Mouse (Mus musculus): ENCODE data around the gene S1pr5. TPM values are rescaled to one million over a fixed set of nuclear protein-coding genes. Genes with fewer than 3 reads are reported as not detected.
"Not testable (repeated sequence)": the region's sequence is repeated elsewhere in the genome, so short reads cannot be mapped to it uniquely, and the experiment has no call there.

Gene S1pr5
- polyA plus RNA-seq, 1 experiment from 2014 or later = 0.06 TPM

DNA sequence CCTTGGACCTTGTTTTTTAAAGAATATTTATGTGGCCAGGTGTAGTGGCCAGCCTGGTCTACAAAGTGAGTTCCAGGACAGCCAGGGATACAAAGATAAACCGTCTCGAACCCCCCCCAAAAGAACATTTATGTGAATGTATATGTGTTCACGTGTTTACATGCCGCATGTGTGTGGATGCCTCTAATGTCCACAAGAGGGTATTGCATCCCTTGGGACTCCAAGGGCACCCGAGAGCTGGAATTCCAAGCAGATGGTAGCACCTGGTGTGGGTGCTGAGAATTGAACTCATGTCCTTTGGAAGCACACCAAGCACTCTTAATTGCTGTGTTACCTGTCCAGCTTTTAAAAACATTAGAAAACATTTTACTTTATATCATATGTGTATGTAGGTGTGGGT, 35.3 kb upstream of the S1pr5 start:
- Histone ChIP-seq H3K9ac (no peak overlapping the region), H3K4me3 (replicated peaks) (no peak overlapping the region), H3K4me2 (no peak overlapping the region), H3K27me3 (no peaks in the 10 kb centered on the region), H3K9me3 (replicated peaks) (no peaks in the 10 kb centered on the region), H3K36me3 (replicated peaks) (peaks cover 78% of the 10 kb centered on the region), H3K4me1 (replicated peaks) (peaks cover 46% of the 10 kb centered on the region), H3K27ac (replicated peaks) (no peak overlapping the region; the same call in 1 of the 2 replicates)
- 83% methylated on average over 5 of the region's 5 CpGs for WGBS (ENCODE audit: insufficient replicate concordance)
- no peak for ATAC-seq (ENCODE audit: insufficient read depth)

DNA sequence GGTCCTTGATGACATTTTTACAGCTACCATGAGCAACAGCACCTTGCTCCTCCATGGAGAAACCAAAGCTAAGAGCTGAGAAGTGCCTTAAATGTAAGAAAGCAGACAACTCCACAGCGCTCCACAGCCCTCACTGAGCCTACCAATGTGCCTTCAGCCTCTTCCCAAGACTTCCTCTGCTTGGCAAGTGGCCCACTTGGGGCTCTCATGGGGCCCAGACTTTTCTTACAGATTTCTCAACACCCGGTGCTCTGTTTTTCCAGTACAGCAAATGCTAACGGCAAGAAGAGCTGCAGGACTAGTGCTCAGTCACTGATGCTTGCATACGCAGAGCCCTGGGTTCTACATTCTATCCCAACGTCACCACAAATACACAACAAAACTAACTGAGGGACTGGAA, 29.5 kb upstream of the S1pr5 start:
- H3K36me3 ChIP-seq (replicated peaks) = peaks cover 100% of the 10 kb centered on the region
- WGBS (ENCODE audit: insufficient replicate concordance) = 85% methylated on average over 5 of the region's 5 CpGs

DNA sequence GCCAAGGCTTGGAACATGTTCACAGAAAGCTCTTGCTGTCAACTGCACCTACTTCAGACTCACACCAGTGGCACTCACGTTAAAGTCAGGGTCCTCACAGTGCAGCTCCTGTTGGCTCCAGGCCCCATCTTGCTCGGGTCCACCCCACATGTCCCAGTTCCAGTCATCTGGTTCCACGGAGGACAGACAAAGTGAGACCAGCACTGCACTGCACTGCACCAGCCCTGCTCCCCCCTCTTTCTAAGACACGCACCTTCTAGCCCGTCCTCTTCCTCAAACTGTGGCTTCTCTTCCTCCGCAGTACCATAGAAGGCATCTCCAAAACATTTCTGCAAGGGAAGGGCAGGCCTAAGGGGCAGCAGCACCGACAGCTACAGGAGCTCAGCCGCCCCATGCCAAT, 28.1 kb upstream of the S1pr5 start:
- H3K36me3 ChIP-seq (replicated peaks) = peaks cover 100% of the 10 kb centered on the region
- ATAC-seq (ENCODE audit: insufficient read depth) = no peak
- no peak overlapping the region for H3K4me2 ChIP-seq
- H3K9me3 ChIP-seq (replicated peaks) = no peaks in the 10 kb centered on the region
- peaks cover 54% of the 10 kb centered on the region for H3K4me1 ChIP-seq (replicated peaks)
- H3K9ac ChIP-seq = no peak overlapping the region
- no peak overlapping the region for H3K4me3 ChIP-seq (replicated peaks)
- 80% methylated on average over 8 of the region's 8 CpGs for WGBS (ENCODE audit: insufficient replicate concordance)
- no peak overlapping the region for H3K27ac ChIP-seq (replicated peaks)
- no peaks in the 10 kb centered on the region for H3K27me3 ChIP-seq

More for the DNA sequence above, 29.5 kb upstream of the S1pr5 start:
- no peaks in the 10 kb centered on the region for H3K9me3 ChIP-seq (replicated peaks)
- ATAC-seq (ENCODE audit: insufficient read depth) = no peak
- 0 out of 2 replicates have a peak overlapping the region, but pooled peaks have one; percentile 15 for H3K27ac ChIP-seq (replicated peaks)
- no peak overlapping the region for H3K4me2 ChIP-seq
- H3K27me3 ChIP-seq = no peaks in the 10 kb centered on the region
- no peak overlapping the region for H3K4me3 ChIP-seq (replicated peaks)
- no peak overlapping the region for H3K9ac ChIP-seq
- peaks cover 54% of the 10 kb centered on the region for H3K4me1 ChIP-seq (replicated peaks)

DNA sequence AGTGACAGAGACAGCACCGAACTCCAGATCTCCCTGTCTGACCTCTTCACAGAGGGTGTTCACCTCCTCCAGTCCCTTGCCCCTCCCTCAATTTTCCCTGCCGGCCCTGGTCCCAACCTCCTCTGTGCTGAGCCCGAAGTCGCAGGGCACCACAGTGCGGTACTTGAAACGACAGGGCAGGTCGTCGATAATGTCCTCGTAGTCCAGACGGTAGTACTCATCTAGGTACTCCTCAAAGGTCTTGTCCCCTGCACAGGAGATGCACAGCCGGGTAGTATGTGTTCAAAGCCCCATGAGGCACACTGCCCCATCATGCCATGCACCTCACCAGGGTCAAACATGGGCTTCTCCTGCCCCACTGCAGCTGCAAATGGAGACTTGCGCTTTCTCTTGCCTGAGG, 27.5 kb upstream of the S1pr5 start:
- WGBS (ENCODE audit: insufficient replicate concordance) = 91% methylated on average over 12 of the region's 12 CpGs

DNA sequence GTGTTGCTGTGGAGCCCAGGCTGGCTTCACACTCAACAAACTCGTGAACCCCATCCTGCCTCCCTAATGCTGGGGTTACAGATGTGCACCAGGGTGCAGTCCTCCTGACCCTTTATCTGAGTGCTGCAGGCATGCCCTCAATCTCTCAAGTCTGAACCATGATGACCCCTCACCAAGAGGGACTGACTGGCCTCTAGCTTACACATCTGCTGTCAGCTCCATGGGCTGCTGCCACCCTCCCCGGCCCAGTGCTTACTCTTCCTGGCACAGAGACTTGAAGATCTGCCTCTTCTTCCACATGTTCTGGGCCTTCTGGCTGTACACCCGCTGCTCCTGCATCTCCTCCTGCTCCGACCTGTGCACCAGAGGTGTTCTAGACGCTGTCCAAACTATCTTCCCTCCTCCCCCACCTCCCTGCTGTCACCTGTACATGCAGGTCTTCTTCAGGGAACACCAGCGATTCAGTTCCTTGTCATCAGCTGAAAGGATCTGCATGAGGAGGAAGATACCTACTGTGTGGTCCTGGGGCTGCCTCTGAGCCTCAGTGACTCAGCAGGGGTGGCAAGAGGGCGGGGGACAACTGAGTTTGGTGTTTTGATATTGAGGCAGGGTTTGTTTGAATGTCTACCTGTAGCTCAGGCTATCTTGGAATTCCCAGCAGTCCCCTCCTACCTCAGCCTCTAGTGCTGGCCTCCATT, 26.9 kb upstream of the S1pr5 start:
- WGBS (ENCODE audit: insufficient replicate concordance) = 58% methylated on average over 7 of the region's 7 CpGs
- Histone ChIP-seq H3K27me3 (no peaks in the 10 kb centered on the region), H3K27ac (replicated peaks) (peak overlapping the region; percentile 35), H3K9ac (no peak overlapping the region), H3K4me3 (replicated peaks) (no peak overlapping the region), H3K4me2 (no peak overlapping the region), H3K36me3 (replicated peaks) (peaks cover 100% of the 10 kb centered on the region), H3K4me1 (replicated peaks) (peaks cover 54% of the 10 kb centered on the region), H3K9me3 (replicated peaks) (no peaks in the 10 kb centered on the region)
- ATAC-seq (ENCODE audit: insufficient read depth) = peak; percentile 43

More for the DNA sequence above, 27.5 kb upstream of the S1pr5 start:
- H3K4me1 ChIP-seq (replicated peaks) = peaks cover 54% of the 10 kb centered on the region
- no peak for ATAC-seq (ENCODE audit: insufficient read depth)
- no peak overlapping the region for H3K9ac ChIP-seq
- H3K27me3 ChIP-seq = no peaks in the 10 kb centered on the region
- no peaks in the 10 kb centered on the region for H3K9me3 ChIP-seq (replicated peaks)
- H3K4me2 ChIP-seq = no peak overlapping the region
- H3K4me3 ChIP-seq (replicated peaks) = no peak overlapping the region
- H3K27ac ChIP-seq (replicated peaks) = peak overlapping the region; percentile 35; the same call in 1 of the 2 replicates
- peaks cover 100% of the 10 kb centered on the region for H3K36me3 ChIP-seq (replicated peaks)

DNA sequence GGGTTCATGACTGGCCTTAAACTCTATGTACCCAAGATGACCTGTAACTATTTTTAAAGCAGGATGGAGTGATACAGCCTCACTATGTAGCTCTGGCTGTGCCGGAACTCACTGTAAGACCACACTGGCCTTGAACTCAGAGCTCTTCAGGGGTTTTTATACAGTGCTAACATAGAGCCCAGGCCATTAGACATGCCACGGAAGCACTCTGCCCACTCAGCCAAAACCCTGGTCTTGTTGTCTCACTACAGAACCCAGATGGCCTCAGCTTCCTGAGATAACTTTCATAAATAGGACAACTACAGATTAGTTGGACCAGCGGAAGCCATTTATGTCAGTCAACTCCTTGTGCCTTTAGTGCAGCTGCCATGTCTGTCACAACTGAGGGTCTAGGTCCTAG, 26.1 kb upstream of the S1pr5 start:
- 81% methylated on average over 3 of the region's 3 CpGs for WGBS (ENCODE audit: insufficient replicate concordance)
- no peak overlapping the region for H3K4me3 ChIP-seq (replicated peaks)
- H3K4me2 ChIP-seq = no peak overlapping the region
- H3K27ac ChIP-seq (replicated peaks) = 0 out of 2 replicates have a peak overlapping the region, but pooled peaks have one; percentile 35
- peaks cover 100% of the 10 kb centered on the region for H3K36me3 ChIP-seq (replicated peaks)
- no peak for ATAC-seq (ENCODE audit: insufficient read depth)
- H3K4me1 ChIP-seq (replicated peaks) = peaks cover 48% of the 10 kb centered on the region
- no peaks in the 10 kb centered on the region for H3K9me3 ChIP-seq (replicated peaks)
- no peak overlapping the region for H3K9ac ChIP-seq
- H3K27me3 ChIP-seq = no peaks in the 10 kb centered on the region

DNA sequence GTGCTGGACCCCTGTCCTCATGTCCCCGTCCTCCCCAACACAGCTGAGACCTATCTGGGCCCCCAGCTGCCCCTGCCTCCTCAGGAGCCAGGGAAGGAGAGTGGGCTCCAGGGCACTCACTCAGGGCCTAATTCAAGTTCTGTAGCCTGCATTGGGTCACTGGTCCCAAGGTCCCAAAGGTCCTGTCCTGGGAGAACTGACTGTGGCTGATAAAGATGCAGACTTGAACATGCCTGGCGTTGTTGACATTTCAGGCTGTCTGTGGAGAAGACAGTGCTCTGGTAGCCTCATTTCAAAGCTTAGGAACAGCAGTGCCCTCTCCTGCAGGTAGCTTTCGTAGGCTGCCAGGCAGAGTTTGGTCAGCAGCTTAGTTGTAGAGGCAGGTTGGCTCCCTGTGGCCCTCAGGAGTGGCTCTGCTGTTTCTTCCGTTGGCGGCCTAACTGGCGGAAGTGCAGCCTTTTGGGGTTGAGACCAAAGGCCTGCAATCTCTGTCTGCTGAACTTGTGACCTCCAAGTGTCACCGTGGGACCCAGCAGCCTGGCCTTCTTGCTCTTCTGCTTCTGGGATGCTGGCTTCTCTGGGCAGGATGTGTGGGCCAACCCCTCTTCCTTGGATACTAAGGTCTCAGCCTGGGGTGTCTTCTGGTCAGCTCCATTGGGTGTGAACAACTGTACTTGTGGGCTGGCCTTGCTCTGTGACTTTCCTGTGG, 25.4 kb upstream of the S1pr5 start:
- 72% methylated on average over 7 of the region's 7 CpGs for WGBS (ENCODE audit: insufficient replicate concordance)
- Histone ChIP-seq H3K9me3 (replicated peaks) (no peaks in the 10 kb centered on the region), H3K27ac (replicated peaks) (0 out of 2 replicates have a peak overlapping the region, but pooled peaks have one; percentile 35), H3K36me3 (replicated peaks) (peaks cover 100% of the 10 kb centered on the region), H3K4me3 (replicated peaks) (no peak overlapping the region), H3K27me3 (no peaks in the 10 kb centered on the region), H3K9ac (no peak overlapping the region), H3K4me1 (replicated peaks) (peaks cover 53% of the 10 kb centered on the region), H3K4me2 (no peak overlapping the region)
- ATAC-seq (ENCODE audit: insufficient read depth) = no peak

DNA sequence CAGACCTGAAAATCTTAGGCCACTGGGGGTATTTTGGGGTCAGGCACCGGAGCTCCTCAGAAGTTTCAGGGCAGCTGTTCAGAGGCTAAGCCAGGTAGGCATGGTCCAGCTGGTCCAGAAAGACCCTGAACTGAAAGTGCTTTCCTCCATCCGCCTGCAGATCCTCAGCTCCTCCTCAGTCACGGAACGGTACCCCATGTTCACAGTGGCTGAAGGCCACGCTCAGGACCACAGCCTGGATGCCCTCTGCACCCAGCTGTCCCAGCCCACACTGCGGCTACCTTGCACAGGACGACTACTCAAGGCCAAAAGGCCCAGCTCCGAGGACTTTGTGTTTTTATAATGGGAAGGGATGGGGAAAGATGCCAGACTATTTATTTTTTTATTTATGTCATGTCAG, 24.9 kb upstream of the S1pr5 start:
- Histone ChIP-seq H3K4me3 (replicated peaks) (no peak overlapping the region), H3K36me3 (replicated peaks) (peaks cover 100% of the 10 kb centered on the region), H3K9me3 (replicated peaks) (no peaks in the 10 kb centered on the region), H3K4me1 (replicated peaks) (peaks cover 58% of the 10 kb centered on the region), H3K27ac (replicated peaks) (no peak overlapping the region), H3K4me2 (no peak overlapping the region), H3K9ac (no peak overlapping the region), H3K27me3 (no peaks in the 10 kb centered on the region)
- ATAC-seq (ENCODE audit: insufficient read depth) = no peak
- WGBS (ENCODE audit: insufficient replicate concordance) = 82% methylated on average over 8 of the region's 8 CpGs

DNA sequence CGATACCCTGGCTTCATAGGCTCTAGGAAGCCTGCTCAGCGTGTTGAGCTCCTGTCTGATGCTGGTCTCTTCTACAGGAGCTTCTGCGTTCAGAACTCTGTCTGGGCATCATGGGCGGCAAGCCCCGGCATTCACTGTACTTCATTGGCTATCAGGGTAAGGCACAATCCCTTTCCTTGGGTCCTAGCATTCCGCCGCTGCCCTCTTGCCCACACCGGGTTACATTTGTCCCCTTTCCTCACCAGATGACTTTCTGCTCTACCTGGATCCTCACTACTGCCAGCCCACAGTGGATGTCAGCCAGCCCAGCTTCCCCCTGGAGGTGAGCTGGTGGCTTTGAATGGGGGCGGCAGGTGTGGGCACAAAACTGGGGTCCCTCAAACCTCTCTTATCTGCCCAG, 24.1 kb upstream of the S1pr5 start:
- no peaks in the 10 kb centered on the region for H3K9me3 ChIP-seq (replicated peaks)
- no peak overlapping the region for H3K4me3 ChIP-seq (replicated peaks)
- no peak overlapping the region for H3K4me2 ChIP-seq
- H3K27me3 ChIP-seq = no peaks in the 10 kb centered on the region
- no peak for ATAC-seq (ENCODE audit: insufficient read depth)
- H3K36me3 ChIP-seq (replicated peaks) = peaks cover 100% of the 10 kb centered on the region
- no peak overlapping the region for H3K27ac ChIP-seq (replicated peaks)
- peaks cover 56% of the 10 kb centered on the region for H3K4me1 ChIP-seq (replicated peaks)
- WGBS (ENCODE audit: insufficient replicate concordance) = 89% methylated on average over 9 of the region's 9 CpGs
- H3K9ac ChIP-seq = no peak overlapping the region

DNA sequence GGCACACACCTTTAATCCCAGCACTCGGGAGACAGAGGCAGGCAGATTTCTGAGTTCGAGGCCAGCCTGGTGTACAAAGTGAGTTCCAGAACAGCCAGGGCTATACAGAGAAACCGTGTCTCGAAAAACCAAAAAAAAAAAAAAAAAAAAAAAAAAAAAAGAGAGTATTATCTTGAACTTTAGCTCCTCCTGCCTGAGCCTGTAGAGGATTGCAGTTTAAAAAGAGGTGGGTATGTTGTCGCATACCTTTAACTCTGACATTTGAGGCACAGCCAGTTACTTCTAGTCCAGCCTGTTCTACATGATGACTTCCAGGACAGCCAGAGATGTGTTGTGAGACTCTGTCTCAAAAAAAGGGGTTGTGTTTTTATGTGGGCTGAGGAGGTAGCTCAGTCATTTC, 21.3 kb upstream of the S1pr5 start:
- H3K27ac ChIP-seq (replicated peaks); H3K27me3 ChIP-seq; H3K4me2 ChIP-seq; H3K9me3 ChIP-seq (replicated peaks); H3K4me3 ChIP-seq (replicated peaks); H3K9ac ChIP-seq; ATAC-seq (ENCODE audit: insufficient read depth): not testable (repeated sequence)
- H3K4me1 ChIP-seq (replicated peaks) = peaks cover 55% of the 10 kb centered on the region
- H3K36me3 ChIP-seq (replicated peaks) = peaks cover 84% of the 10 kb centered on the region
- 65% methylated on average over 5 of the region's 5 CpGs for WGBS (ENCODE audit: insufficient replicate concordance)

DNA sequence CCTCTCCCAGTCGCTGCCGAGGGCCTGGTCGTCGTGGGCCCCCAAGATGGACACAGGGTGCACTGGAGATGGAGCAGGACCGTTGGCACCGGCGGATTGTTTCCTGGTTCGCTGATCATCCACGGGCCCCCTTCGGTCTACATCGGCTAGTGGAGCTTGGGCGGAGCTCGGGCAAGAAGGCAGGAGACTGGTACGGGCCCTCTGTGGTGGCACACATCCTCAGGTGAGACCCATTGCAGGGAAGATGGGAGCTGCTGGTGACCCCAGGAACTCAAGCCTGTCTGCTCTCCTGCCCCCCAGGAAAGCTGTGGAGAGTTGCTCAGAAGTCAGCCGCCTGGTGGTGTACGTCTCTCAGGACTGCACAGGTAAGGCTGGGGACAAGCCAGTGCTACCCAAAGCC, 20.1 kb upstream of the S1pr5 start:
- Histone ChIP-seq H3K4me2 (peak overlapping the region; percentile 1; the same call in 1 of the 2 replicates), H3K36me3 (replicated peaks) (peaks cover 72% of the 10 kb centered on the region), H3K27ac (replicated peaks) (no peak overlapping the region), H3K27me3 (no peaks in the 10 kb centered on the region), H3K4me1 (replicated peaks) (peaks cover 54% of the 10 kb centered on the region), H3K9me3 (replicated peaks) (no peaks in the 10 kb centered on the region), H3K9ac (no peak overlapping the region), H3K4me3 (replicated peaks) (no peak overlapping the region)
- no peak for ATAC-seq (ENCODE audit: insufficient read depth)
- 92% methylated on average over 16 of the region's 16 CpGs for WGBS (ENCODE audit: insufficient replicate concordance)
